Mouse (Mus musculus) frontal cortex, adult 2 months (tissue): ENCODE data around the gene Mybbp1a. TPM values are rescaled to one million over a fixed set of nuclear protein-coding genes. Genes with fewer than 3 reads are reported as not detected.
A peak's percentile ranks its signal among the peaks of the same experiment; 100 is the strongest.
"Not testable (repeated sequence)": the region's sequence is repeated elsewhere in the genome, so short reads cannot be mapped to it uniquely, and the experiment has no call there.

Experiments used
- DNase-seq, 2 experiments: peaks; one replicate each; pipeline ENCODE4 v3.0.0; 2022; ENCODE audit warnings: low spot score in 1 of 2; ENCODE audit errors: extremely low spot score in 1 of 2
- polyA plus RNA-seq: library from polyadenylated mRNA; depleted of rRNA; stranded (reverse); fragments of >200 nt; gene quantifications from 2 replicates; pipeline ENCODE4 v1.2.3, GENCODE M21; 2012

The Mybbp1a gene
- polyA plus RNA-seq, 1 experiment = 61.4 TPM

- DNase-seq = no peak
Observed at GRCm38 (mm10) chr11:72411945-72412344, 29.2 kb upstream of the Mybbp1a start.

DNA sequence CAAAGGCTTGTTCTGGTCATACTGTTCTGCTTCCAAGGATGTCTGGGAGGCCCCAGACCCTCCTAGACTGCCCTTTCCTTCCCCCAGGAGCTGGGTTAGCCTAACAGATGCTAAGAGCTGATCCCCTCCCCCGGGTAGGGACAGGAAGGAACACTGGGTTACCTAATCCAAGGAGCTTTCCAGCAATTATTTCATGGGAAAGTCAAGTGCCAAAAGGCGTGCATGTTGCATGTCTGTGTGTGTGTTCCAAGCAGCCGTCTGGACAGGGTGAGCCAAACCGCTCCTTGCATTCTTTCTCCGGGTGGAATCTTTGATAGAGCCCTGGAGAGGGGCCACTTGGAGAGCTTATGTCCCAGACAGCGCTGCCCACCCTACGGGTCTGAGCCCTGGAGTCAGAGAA, 28.1 kb upstream of the Mybbp1a start:
- DNase-seq = no peak

DNA sequence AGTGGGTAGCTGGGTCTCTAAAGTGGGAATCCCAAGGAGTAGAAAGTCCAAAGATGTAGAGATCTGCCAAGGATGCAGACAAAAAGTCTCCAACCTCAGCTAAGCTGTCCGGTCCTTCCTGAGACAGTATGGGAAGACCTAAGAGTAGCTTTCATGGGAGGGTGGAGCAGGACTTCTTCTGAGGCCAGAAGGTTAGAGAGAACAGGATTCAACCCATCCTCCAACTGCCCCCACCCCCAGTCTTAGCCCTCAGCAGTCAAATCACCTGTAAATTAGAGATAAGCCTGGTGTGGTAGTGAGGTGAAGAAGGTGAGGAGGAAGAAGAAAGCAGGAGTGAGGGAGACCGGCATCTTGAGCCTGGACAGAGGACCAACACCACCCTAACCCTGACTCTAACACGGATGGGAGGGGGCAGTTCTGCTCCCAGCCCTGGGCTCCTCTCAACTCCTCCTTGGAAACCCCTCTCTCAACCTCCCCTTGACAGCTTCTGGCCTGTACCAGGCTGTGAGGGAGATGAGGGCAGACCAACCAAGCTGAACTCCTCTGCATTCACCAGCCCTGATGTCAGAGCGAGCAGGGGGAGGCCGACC, 27.5 kb upstream of the Mybbp1a start:
- no peak for DNase-seq

DNA sequence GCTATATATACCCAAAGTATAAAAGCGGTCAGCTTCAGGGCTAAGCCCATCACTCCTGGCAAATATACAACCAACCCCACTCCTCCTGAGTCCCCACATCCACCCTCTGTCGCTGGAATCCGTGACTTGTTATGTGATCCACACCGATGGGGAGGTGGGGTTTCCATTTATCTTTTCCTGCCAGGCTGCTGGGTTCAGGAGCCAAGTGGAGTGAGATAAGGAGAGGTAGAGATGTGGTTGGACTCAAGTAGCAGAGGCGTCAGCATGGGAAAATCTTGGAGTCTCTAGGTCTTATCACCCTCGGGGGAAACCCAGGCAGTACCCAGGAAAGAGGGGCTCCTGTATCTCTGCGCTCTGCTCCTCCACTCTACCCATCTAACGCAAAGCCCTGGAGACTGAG, 26.0 kb upstream of the Mybbp1a start:
- no peak for DNase-seq

GRCm38 (mm10) chr11:72416666-72417065, 24.5 kb upstream of the Mybbp1a start:
- DNase-seq = no peak

DNA sequence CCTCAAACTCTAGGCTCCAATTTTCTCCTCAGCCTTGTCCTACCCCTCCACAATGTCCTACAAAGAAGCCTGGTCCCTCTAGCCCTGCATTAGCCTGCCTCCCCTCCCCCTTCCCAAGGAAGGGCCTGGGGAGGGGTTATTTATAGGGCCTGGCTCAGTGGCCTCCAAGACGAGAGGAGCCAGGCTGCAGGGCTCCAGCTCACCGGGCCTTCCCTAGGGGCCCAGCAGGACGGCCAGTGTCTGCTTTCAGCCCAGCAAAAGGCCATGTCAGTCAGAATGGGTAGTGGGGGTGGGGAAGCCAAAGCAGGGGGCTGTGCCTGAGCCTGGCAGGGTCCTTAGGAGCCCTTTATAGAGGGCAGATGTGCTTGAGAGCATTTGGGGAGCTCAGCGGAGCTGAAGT, 23.8 kb upstream of the Mybbp1a start:
- no peak for DNase-seq

DNA sequence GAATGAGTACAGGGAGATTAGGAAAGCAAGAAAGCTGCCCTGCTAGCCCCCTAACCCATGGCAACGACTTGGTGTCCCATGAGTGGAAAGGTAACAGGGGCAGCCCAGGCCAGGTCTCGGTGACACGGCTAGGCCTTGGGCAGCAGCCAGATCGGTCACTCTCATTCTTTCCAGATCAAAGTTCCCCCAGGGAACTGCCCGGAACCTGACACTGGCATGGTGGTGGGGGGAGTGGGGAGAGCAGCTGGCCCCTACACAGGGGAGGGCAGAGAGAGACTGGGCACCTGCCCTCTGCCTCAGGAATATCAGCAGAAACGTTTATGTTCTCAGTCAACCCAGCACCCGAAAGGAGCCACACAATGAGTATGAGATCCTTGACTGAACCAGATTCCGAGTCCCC, 22.9 kb upstream of the Mybbp1a start:
- DNase-seq = no peak

DNA sequence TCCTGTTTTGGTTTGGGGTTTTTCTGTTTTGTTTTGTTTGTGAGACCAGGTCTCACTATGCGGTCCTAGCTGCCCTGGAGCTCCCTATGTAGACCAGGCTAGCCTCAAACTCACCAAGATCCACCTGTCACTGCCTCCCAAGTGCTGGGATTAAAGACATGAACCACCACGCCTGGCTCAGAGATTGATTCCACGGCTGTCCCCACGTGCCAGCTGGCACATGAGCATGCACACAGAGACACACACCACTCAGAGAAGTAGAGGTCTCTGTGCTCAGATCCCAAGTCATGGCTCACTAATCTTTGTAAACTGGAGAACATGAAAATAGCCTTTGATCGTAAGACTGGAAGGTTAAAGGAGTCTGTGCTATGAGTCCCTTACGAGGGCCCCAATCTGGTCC, 22.1 kb upstream of the Mybbp1a start:
- DNase-seq = no peak

GRCm38 (mm10) chr11:72420460-72421122, 20.6 kb upstream of the Mybbp1a start:
- DNase-seq = no peak

- DNase-seq = no peak
Observed at GRCm38 (mm10) chr11:72421518-72422278, 19.5 kb upstream of the Mybbp1a start.

DNA sequence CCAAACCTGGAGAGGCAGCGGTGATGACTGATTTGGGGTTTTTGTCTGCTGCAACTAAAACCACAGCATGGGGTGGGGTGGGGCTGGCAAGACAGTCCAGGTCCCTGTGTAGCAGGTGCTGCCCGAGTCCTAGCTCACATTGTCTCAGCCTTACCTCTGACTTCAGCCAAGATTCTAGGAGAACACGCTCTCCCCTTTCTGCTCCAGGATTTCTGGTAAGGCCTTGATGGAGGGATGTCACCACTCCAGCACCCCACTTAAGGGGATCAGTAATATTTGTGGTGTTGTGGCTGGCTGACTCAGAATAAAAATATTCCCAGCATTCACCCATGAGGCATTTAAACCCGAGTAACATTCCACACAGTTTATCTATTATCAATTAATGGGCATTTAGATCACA, 17.5 kb upstream of the Mybbp1a start:
- DNase-seq = no peak

DNA sequence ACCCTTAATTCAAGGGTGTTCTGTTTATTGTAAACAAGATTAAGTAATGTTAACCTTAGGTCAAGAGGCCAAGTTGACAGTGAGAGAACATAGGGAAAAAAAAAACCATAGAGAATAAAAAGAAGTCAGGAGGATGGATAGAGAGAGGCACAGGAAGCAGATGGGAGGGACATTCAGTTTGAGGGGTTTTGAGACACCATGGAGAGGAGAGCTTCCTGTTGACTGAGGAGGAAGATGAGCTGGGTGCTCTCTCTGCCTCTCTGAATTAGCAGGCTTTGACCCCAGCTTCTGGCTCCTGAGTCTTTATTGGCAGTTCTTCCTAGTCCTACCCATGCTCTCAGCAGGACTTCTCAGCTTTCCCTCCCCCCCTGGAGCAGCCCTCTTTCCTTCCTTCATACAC, 16.0 kb upstream of the Mybbp1a start:
- no peak for DNase-seq

- no peak for DNase-seq
Observed at GRCm38 (mm10) chr11:72426884-72427283, 14.3 kb upstream of the Mybbp1a start.

- DNase-seq = peak in 1 of 2 experiments; percentile 85
Observed at GRCm38 (mm10) chr11:72428694-72429093, 12.5 kb upstream of the Mybbp1a start.

GRCm38 (mm10) chr11:72429288-72429690, 11.9 kb upstream of the Mybbp1a start:
- DNase-seq = peak; percentile 49 to 90

DNA sequence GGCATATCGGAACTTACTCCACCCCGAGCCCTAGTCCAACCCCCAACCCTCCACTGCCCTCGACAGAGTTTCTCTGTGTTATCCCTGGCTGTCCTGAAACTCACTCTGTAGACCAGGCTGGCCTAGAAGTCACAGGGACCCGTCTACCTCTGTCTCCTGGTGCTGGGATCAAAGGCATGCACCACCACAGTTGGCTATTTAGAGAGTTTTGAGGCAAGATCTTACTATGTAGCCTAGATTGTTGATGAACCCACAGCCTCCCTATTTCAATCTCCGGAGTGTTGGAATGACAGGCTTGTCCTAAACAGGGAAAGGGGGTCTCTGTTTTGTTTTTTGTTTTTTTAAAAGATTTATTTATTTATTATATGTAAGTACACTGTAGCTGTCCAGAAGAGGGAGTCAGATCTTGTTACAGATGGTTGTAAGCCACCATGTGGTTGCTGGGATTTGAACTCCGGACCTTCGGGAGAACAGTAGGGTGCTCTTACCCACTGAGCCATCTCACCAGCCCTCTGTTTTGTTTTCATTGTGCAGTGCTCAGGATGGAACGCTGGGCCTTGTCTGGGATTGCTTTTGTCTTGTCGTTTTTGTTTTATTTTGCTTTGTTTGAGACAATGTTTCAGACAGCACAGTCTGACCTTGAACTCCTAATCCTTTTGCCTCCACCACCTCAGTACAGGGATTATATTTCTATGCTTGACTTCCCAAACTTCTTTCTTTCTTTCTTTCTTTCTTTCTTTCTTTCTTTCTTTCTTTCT, 10.7 kb upstream of the Mybbp1a start:
- DNase-seq = not testable (repeated sequence)

DNA sequence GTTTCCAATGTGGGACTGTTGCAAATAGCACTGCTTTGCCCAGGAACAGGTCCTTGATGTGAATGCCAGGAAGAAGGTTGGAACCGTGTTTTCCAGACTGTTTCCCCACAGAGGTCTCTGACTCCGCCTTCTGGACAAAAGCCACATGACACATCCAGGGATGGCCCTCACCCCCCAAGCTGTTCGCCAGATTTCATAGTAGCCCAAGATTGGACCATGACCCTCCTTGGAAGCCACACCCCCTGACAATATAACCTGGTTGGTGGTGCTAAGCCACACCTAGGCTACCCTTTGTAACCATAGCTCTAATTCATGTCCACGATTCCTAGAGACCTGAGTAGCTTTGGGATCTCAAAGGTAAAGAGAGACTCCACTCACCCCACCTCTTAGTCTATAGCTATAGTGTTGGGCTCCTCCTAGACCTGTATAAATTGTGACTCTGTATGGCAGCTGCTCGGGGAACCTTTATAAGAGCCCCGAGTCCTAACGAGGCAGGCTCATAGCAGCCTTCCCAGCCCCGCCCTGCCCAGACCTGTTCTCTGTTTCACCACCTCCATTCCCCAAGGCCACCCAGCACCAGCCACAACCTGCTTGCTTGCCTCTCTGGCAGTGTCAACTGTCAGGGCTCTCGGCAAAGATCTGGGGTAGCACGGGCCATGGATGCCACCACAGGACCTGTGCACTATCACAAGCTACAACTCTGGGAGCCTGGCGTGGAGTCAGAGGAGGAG, 6.0 kb upstream of the Mybbp1a start, which contains the start of gene Ggt6:
Ggt6 (plus strand) TSS at position 564 of the 731 bp plus-strand sequence.
- no peak for DNase-seq

DNA sequence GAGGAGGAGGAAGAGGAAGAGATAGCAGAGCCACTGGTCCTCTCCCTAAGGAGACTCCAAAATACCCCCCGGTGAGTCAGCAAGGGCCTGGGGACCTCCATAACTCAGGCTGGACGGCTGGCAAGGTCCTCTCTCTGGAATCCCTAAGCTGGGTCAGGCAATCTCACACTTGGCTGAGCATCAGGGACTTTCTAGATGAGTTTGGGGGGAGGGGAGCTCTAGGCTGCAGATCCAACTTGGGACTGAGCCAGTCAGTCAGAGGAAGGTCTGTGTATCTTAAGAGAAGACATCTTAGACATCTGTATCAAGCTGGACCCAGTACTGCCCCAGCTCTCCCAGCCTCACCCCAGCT, 5.5 kb upstream of the Mybbp1a start:
- no peak for DNase-seq

DNA sequence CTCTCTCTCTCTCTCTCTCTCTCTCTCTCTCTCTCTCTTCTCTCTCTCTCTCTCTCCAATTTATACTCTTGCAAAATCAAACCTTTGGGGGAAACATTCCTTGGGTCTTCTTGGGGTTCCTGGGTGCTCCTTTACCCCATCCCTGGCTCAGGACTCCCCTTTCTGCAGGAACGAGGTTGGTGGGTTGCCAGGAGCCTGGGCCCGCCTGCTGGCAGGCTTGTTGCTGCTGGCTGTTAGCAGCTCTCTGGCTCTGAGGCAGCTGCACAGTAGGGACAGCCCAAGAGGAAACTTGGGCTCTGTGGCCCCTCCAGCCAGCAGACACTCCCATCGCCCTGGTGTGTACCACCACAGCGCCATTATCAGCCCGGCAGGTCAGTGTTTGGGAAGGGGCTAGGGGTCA, 4.9 kb upstream of the Mybbp1a start:
- no peak for DNase-seq
